Mouse (Mus musculus) frontal cortex, postnatal 36 days (tissue): ENCODE measurements around the gene Olfr1352.
"Not testable (repeated sequence)": the region's sequence is repeated elsewhere in the genome, so short reads cannot be mapped to it uniquely, and the experiment has no call there.

ENCODE experiments used
- DNase-seq, 2 experiments: peaks; one replicate each; pipeline ENCODE4 v3.0.0; 2022; ENCODE audit warnings: low spot score in 2 of 2

The Olfr1352 gene

GRCm38 (mm10) chr10:78980750-78981149, at the start of gene Olfr1352:
Olfr1352 (plus strand) TSS chr10:78981050.
- DNase-seq = no peak

GRCm38 (mm10) chr10:78950336-78950735, 30.5 kb upstream of the Olfr1352 start, which contains the start of gene Olfr8:
Olfr8 (plus strand) TSS chr10:78950636.
- not testable (repeated sequence) for DNase-seq

GRCm38 (mm10) chr10:78963009-78963408, 17.8 kb upstream of the Olfr1352 start, which contains the start of gene Olfr1353:
Olfr1353 (plus strand) TSS chr10:78963309.
- DNase-seq = not testable (repeated sequence)

- DNase-seq = no peak
These were observed 31.3 kb downstream of the Olfr1352 start, which contains the start of gene Olfr1351 for GRCm38 (mm10) chr10:79012172-79012571. Olfr1351 (plus strand) TSS chr10:79012472.

- no peak for DNase-seq
These were observed 47.6 kb downstream of the Olfr1352 start, which contains the start of gene Olfr57 for GRCm38 (mm10) chr10:79028441-79028840. Olfr57 (plus strand) TSS chr10:79028741.
